Mouse (Mus musculus): ENCODE measurements around the gene Dpp10.

- TF ChIP-seq CTCF (IDR thresholded peaks at IDR 0.05; ENCODE audit: borderline replicate concordance, insufficient read depth, low read depth, low read length) (no peak), POLR2A (IDR thresholded peaks at IDR 0.05; ENCODE audit: borderline replicate concordance, insufficient read depth, low read length) (no peak)
These were observed 13.4 kb downstream of the Dpp10 start for GRCm38 (mm10) chr1:124031968-124032367.
